Mouse (Mus musculus) hematopoietic stem cell, adult 5-6 weeks (primary cell): ENCODE results near the gene Lsp1. TPM values are rescaled to one million over a fixed set of nuclear protein-coding genes. Genes with fewer than 3 reads are reported as not detected.

ENCODE experiments used
- ATAC-seq, 2 experiments: fragments of 125-278 bp in 1 of 2; replicated peaks in 1 of 2; 2 replicates each; pipeline ENCODE4 v1.8.0; 2016 to 2017; ENCODE audit warnings: inconsistent platforms in 2 of 2, mild to moderate bottlenecking in 2 of 2, moderate number of reproducible peaks in 2 of 2, low read depth in 1 of 2, moderate TSS enrichment in 1 of 2; ENCODE audit not compliant: low FRiP score in 2 of 2, poor library complexity in 2 of 2, severe bottlenecking in 2 of 2, insufficient read depth in 1 of 2, low TSS enrichment in 1 of 2
- total RNA-seq: library from RNA; stranded (forward); fragments of 172-1452, 232-1000 nt; gene quantifications from 2 replicates; pipeline ENCODE4 v1.2.3, GENCODE M21; 2017

Gene Lsp1
- total RNA-seq, 1 experiment from 2014 or later: 233 TPM

DNA sequence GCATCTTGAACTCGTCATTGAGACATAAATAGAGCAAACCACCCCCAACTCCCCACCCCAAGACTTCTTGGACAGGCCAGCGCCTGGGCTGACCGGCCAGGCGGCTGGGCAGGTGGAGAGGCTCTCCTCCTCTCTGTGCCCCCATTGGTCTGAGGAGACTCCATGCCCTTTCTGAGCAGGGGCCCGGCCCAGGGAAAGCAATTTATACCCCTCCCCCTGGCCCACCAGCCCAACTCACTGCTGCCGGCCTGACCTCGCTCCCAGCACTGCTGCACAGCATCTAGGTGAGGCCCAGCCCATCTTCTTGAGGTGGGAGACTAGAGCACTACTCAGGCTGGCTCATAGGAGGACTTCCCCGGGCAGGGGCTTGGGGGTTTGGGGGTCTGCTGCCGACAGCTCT is 19.0 kb upstream of the Lsp1 start, which contains the start of gene Tnni2:
TSS of gene Tnni2 (plus strand) at position 224 of the 400 bp plus-strand sequence.
- no peak for ATAC-seq

GRCm38 (mm10) chr7:142442081-142442907 is 18.3 kb upstream of the Lsp1 start:
- peak; percentile 80 to 85 for ATAC-seq

GRCm38 (mm10) chr7:142442908-142443420 is 17.6 kb upstream of the Lsp1 start:
- ATAC-seq: no peak

- ATAC-seq: no peak
Measured at GRCm38 (mm10) chr7:142443474-142443873, 17.1 kb upstream of the Lsp1 start.

GRCm38 (mm10) chr7:142444171-142444570 is 16.4 kb upstream of the Lsp1 start:
- no peak for ATAC-seq

GRCm38 (mm10) chr7:142445324-142445723 is 15.3 kb upstream of the Lsp1 start:
- ATAC-seq: no peak

DNA sequence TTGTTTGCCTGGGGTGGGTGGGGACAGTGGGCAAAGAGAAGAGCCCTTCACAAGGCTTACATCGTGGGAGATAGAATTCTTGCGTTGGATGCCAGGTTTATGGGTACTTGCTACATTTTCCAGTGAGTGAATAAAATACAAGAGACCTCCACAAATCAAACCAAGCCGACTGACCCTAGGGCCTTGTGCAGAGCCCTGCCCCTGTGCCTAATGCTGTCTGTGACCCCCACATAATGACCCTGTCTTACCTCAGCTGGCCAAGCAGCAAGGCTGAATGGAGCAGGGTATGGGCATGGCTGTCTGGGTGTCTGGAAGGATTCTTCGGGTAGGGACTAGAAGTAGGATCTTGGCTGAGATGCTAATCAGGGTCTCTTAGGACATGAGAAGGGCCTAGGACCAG is 14.3 kb upstream of the Lsp1 start:
- ATAC-seq: no peak

- peak in 1 of 2 experiments; percentile 57; a peak in 1 of 4 replicates for ATAC-seq
Measured at GRCm38 (mm10) chr7:142449038-142449617, 11.5 kb upstream of the Lsp1 start.

DNA sequence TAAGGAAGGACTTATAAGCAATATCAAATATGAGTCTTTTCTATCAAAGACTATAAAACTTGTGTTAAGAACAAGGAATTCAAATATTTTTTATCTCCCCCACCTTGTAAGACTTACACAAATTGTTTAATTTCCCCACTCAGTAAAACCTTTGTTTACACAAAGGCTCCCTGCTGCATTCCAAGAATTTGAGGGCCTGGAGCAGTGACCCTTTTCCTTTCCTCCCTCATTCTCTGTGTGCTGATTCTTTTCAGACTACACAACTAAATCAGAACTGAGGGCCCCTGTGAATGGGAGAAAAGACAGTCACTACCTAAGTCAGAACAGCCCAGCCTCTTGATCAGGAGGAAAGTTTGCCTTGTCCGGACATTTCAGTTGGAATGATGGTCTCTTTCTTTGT is 5.9 kb upstream of the Lsp1 start:
- ATAC-seq: no peak

- no peak for ATAC-seq
Measured at GRCm38 (mm10) chr7:142455251-142455650, 5.4 kb upstream of the Lsp1 start.

DNA sequence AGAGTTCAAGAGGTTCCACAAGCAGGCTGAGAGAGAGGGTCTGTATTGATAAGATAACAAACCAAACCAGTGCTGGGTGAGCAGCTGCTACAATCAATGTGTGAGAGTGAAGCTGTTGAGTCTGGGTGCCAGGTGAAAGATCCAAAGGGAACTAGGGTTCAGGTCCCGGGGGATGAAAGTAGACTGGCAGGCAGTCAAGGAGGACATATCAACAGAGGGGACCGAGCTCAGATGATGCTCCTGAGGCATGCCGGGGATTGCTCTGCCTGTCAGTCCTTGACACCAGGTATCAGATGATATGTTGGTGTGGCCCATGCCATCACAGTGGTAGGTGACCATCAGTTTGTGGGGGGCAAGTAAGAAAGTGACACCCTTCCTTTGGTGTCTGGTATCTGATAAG is 3.8 kb upstream of the Lsp1 start:
- no peak for ATAC-seq

GRCm38 (mm10) chr7:142457227-142457811 is 3.3 kb upstream of the Lsp1 start:
- ATAC-seq: no peak

DNA sequence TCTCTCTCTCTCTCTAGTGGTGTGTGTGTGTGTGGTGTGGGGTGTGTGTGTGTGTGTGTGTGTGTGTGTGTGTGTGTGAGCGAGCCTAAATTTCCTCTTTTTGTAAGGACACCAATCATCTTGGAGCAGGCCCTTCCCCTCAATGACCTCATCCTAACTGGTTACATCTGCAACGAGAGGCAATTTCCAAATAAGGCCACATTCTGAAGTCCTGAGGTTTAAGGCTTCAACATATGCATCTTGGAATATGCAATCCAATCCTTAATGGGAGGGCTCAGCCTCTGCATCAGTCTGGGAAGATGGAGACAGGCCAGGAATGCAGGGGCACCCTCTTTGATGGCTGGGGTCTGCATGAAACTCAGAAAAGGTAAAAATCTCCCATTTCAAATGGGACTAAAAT is 2.6 kb upstream of the Lsp1 start:
- ATAC-seq: peak in 1 of 2 experiments; percentile 40; a peak in 1 of 4 replicates

- ATAC-seq: no peak
Measured at GRCm38 (mm10) chr7:142458676-142459298, 1.8 kb upstream of the Lsp1 start.

- ATAC-seq: no peak
Measured at GRCm38 (mm10) chr7:142459299-142459691, 1.3 kb upstream of the Lsp1 start.

DNA sequence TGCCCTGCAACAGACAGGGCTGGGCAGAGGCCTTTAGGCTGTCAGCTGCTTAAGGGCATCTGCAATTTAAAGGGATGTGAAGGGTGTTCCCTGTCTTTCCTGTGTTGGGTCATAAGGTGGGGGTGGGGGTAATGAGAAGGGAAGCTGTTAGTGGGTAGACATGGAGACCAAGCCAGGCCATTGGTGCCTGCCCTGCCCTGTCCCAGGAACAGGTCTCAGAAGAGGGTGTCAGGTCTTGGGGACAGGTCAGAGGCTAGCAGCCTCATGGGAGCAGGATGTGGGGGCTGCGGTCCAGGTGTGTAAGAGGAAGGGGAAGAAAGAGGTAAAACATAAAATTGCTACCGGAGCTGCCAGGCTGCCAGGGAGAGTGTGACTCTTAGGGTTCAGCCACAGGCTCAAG is 837 bp downstream of the Lsp1 start:
- peak; percentile 18 to 23; a peak in 3 of 4 replicates for ATAC-seq

DNA sequence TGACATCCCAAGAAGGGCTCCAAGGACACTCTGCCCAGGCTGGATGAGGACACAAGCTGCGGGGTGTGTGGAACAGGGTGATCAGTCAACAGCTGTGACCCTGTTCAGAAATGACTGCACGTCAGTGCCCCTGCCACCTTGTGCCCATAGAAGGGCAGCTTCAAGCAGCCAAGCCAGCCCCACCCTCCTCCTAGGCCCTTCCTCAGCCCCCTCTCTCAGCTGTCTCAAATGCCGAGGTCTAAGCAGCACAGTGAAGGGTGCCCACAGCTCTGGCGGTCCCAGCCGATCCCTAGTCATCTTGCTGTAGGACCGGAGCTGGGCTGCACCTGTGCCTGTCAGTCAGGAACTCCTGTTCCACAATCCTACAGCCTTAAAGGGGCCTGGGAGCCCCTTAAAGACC is 1.6 kb downstream of the Lsp1 start:
- no peak for ATAC-seq

DNA sequence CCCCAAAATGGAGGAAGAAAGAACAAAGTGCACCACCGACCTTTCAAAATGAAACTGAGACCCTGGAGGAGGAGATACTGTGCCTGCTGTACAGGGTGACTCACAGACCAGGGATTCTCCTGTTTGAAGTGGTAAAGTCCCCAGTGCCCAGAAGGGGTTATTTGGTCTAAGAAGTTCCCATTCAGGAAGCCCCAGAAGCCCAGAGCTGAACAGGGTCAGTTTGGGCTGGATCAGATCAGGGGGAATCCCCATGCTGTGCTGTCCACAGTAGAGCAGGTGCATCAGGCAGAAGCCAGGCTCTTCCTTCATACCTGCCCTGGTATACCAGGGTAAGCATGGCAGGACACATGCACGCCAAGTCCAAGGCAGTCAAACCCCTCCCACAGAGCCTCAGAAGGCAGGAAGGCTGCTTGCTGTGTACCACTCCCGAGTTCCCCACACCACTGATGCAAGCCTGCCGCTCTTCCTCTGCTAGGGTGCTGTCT is 2.0 kb downstream of the Lsp1 start:
- ATAC-seq: no peak
